Mouse (Mus musculus) midbrain, embryonic 16.5 days (tissue): ENCODE results near the gene Foxq1. TPM values are rescaled to one million over a fixed set of nuclear protein-coding genes. Genes with fewer than 3 reads are reported as not detected.

Experiments
- ATAC-seq: fragments of 200-750 bp; cut with Nextera tagmentation; 2 replicates; pipeline ENCODE4 v1.8.0; 2017; ENCODE audit warnings: moderate TSS enrichment
- H3K27ac ChIP-seq: fragments of 300-500 bp; sonication (generic); 2 replicates; pipeline ENCODE4 v1.5.1; 2014; ENCODE audit warnings: mild to moderate bottlenecking, low read length, mixed read lengths
- H3K27me3 ChIP-seq: fragments of 300-500 bp; sonication (generic); 2 replicates; pipeline ENCODE4 v1.6.1; 2014; ENCODE audit warnings: low read depth, low read length, mixed read lengths; ENCODE audit not compliant: control insufficient read depth, insufficient read depth
- H3K36me3 ChIP-seq: fragments of 300-500 bp; sonication (generic); 2 replicates; pipeline ENCODE4 v1.6.1; 2014; ENCODE audit warnings: mild to moderate bottlenecking, low read length, moderate library complexity, mixed read lengths; ENCODE audit not compliant: control insufficient read depth, insufficient read depth
- H3K4me1 ChIP-seq: fragments of 300-500 bp; sonication (generic); 2 replicates; pipeline ENCODE4 v1.6.1; 2014; ENCODE audit warnings: mild to moderate bottlenecking, low read length, mixed read lengths; ENCODE audit not compliant: control insufficient read depth, insufficient read depth
- H3K4me2 ChIP-seq: fragments of 300-500 bp; sonication (generic); 2 replicates; pipeline ENCODE4 v1.6.1; 2014; ENCODE audit warnings: mild to moderate bottlenecking, low read length, mixed read lengths
- H3K4me3 ChIP-seq: fragments of 300-500 bp; sonication (generic); 2 replicates; pipeline ENCODE4 v1.5.1; 2014; ENCODE audit warnings: low read depth, mild to moderate bottlenecking, low read length, moderate library complexity, mixed read lengths
- H3K9ac ChIP-seq: fragments of 300-500 bp; sonication (generic); 2 replicates; pipeline ENCODE4 v1.6.1; 2014; ENCODE audit warnings: low read depth, low read length, mixed read lengths
- H3K9me3 ChIP-seq: fragments of 300-500 bp; sonication (generic); replicated peaks from 2 replicates; pipeline ENCODE4 v1.6.1; 2014; ENCODE audit warnings: mild to moderate bottlenecking, low read length, mixed read lengths; ENCODE audit not compliant: control insufficient read depth, poor library complexity, severe bottlenecking
- WGBS: fragments of 180-500 bp; shearing (Covaris S2); extraction: QIAGEN DNeasy Blood & Tissue Kit; methylation state at CpG from one replicate; pipeline ENCODE4 v1.1.7; 2014; 5-methylcytosine and 5-hydroxymethylcytosine counted together
- polyA plus RNA-seq: library from polyadenylated mRNA; unstranded; fragments of >200 nt; fragmentation: Nextera tagmentation; extraction: Ambion mirVana; gene quantifications from 2 replicates; pipeline ENCODE4 v1.2.1, GENCODE M21; 2015

Foxq1 gene
- polyA plus RNA-seq, 1 experiment from 2014 or later = 1.6 TPM

DNA sequence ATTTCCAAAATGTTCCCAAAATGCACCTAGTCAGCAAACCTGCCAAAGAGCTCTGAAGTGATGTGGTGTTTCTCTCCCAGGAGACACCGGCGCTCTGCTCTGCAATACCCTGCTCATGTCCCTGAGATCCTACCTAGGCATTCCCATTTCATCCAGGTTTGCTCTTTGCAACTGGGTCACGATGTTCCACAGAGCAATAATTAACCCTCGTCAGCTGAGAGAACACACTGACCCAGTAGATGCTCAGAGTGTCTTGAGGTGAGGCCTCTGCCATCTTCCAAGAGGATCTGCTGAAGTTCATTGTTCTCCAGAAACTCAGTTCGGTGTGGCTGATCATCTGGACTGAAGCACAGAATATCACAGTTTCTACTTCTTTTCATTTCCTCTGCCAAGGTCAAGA, 12.9 kb upstream of the Foxq1 start:
- Histone ChIP-seq H3K4me3 (no peak overlapping the region), H3K36me3 (no peaks in the 10 kb centered on the region), H3K4me1 (no peaks in the 10 kb centered on the region), H3K9ac (no peak overlapping the region), H3K27me3 (no peaks in the 10 kb centered on the region), H3K27ac (no peak overlapping the region), H3K4me2 (no peak overlapping the region), H3K9me3 (no peaks in the 10 kb centered on the region)
- 95% methylated on average over 5 of the region's 5 CpGs for WGBS
- ATAC-seq = no peak

DNA sequence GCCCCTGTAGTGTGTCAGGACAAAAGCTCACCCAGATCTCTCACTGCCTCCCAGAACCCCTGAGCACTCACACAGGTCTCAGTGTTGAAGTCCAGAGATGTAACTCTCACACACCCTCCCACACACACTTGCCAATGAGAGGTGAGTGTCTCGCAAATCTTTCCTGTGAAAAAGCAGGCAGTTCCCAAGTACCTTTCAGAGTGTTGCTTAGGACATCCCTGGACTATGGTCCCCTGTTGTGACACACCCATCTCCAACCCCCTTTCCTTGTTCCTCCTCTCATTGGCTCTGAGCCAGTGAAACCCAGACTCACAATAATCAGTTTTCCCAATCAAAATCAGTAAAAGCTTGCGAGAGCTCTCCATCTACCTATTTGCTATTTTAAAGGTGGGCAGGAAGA, 9.2 kb upstream of the Foxq1 start:
- H3K9ac ChIP-seq = no peak overlapping the region
- no peak for ATAC-seq
- WGBS = 86% methylated on average over 2 of the region's 2 CpGs
- no peak overlapping the region for H3K4me3 ChIP-seq
- no peaks in the 10 kb centered on the region for H3K27me3 ChIP-seq
- H3K4me1 ChIP-seq = no peaks in the 10 kb centered on the region
- H3K9me3 ChIP-seq = no peaks in the 10 kb centered on the region
- no peak overlapping the region for H3K4me2 ChIP-seq
- H3K27ac ChIP-seq = no peak overlapping the region
- H3K36me3 ChIP-seq = no peaks in the 10 kb centered on the region

GRCm38 (mm10) chr13:31547204-31547603, 8.7 kb upstream of the Foxq1 start:
- Histone ChIP-seq H3K9ac (no peak overlapping the region), H3K9me3 (no peaks in the 10 kb centered on the region), H3K4me2 (no peak overlapping the region), H3K4me1 (no peaks in the 10 kb centered on the region), H3K4me3 (no peak overlapping the region), H3K36me3 (no peaks in the 10 kb centered on the region), H3K27ac (no peak overlapping the region), H3K27me3 (no peaks in the 10 kb centered on the region)
- ATAC-seq = no peak
- WGBS = 86% methylated on average over 3 of the region's 3 CpGs

GRCm38 (mm10) chr13:31547610-31548009, 8.3 kb upstream of the Foxq1 start:
- no peak overlapping the region for H3K4me2 ChIP-seq
- 89% methylated on average over 9 of the region's 9 CpGs for WGBS
- H3K4me1 ChIP-seq = no peaks in the 10 kb centered on the region
- H3K9me3 ChIP-seq = no peaks in the 10 kb centered on the region
- no peak overlapping the region for H3K4me3 ChIP-seq
- H3K36me3 ChIP-seq = no peaks in the 10 kb centered on the region
- no peak overlapping the region for H3K9ac ChIP-seq
- ATAC-seq = no peak
- H3K27me3 ChIP-seq = no peaks in the 10 kb centered on the region
- no peak overlapping the region for H3K27ac ChIP-seq

DNA sequence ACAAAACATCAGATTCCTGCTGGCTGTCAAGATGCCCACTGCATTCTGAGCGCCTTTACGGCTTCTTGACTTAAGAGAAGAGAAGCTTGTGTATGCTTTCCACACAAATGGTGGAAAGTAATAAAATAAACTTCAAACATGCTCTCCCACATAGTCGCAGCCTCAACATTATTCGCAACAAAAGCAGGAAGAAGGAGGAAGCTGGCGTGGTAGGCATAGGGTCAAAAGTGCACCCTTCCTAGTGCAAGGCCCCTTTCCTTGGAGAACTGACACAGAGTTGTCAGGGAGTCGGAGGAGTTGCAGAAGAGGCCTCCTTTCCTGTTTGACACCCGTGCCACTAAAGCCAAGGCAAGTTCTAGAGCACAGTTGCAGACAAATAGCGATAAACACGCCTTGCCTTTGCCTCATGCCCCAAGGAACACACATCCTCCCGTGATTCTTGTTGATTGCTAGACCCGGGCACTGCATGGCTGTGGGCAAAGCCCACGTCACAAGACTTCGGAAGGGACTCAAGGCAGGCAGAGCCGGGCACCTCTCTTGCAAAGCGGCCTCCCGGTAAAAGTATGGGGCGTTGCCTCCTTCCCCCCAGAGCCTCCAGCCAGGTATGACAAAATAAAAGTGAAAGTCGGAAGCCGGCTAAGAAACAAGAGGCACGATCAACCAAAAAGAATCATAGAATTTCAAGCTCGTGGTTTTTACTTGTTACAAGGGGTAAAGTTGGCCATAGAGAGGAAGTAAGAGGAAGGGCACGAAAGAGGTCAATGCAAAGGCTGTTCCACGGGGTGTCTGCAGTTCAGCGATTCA, 1.2 kb downstream of the Foxq1 start:
- peak overlapping the region; percentile 49 for H3K4me3 ChIP-seq
- H3K9ac ChIP-seq = 0 out of 2 replicates have a peak overlapping the region, but pooled peaks have one; percentile 52
- H3K27ac ChIP-seq = no peak overlapping the region
- no peaks in the 10 kb centered on the region for H3K9me3 ChIP-seq
- no peak for ATAC-seq
- peaks cover 25% of the 10 kb centered on the region for H3K4me1 ChIP-seq
- peaks cover 71% of the 10 kb centered on the region for H3K27me3 ChIP-seq
- H3K36me3 ChIP-seq = no peaks in the 10 kb centered on the region
- 8% methylated on average over 24 of the region's 24 CpGs for WGBS
- H3K4me2 ChIP-seq = peak overlapping the region; percentile 100

- H3K36me3 ChIP-seq = no peaks in the 10 kb centered on the region
- peak; percentile 36 for ATAC-seq
- peaks cover 25% of the 10 kb centered on the region for H3K4me1 ChIP-seq
- peaks cover 78% of the 10 kb centered on the region for H3K27me3 ChIP-seq
- H3K9ac ChIP-seq = peak overlapping the region; percentile 52
- peak overlapping the region; percentile 49 for H3K4me3 ChIP-seq
- H3K9me3 ChIP-seq = no peaks in the 10 kb centered on the region
- H3K4me2 ChIP-seq = peak overlapping the region; percentile 100
- no peak overlapping the region for H3K27ac ChIP-seq
- WGBS = under 1% methylated on average over 71 of the region's 73 CpGs
Measured at GRCm38 (mm10) chr13:31557768-31558520, 2.0 kb downstream of the Foxq1 start.

DNA sequence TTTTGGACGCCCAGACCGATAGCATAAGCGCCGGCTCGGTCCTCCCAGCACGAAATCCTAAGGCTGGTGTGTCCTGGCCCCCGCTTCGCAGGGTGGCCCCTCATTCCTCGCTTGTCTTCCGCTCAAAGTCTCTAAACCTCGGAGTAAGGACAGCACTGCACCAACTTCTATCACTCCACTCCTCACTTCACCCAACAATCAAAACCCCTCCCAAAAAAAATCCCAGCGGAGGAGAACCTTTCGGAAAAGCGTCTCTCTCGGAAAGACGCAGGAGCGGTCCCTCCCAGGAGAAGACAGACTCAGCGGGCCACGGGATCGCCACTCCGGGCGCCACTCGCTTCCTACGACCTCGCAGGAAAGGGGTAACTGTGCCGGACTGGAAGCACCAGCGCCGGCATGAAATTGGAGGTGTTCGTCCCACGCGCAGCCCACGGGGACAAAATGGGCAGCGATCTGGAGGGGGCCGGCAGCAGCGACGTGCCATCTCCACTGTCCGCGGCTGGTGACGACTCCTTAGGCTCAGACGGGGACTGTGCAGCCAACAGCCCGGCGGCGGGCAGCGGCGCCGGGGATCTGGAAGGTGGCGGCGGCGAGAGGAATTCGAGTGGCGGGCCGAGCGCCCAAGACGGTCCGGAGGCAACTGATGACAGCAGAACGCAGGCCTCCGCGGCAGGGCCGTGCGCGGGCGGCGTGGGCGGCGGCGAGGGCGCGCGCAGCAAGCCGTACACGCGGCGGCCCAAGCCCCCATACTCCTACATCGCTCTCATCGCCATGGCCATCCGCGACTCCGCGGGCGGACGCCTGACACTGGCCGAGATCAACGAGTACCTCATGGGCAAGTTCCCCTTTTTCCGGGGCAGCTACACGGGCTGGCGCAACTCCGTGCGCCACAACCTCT, 2.8 kb downstream of the Foxq1 start, which contains the start of gene A530084C06Rik:
TSS of gene A530084C06Rik (minus strand) at position 813 of the 898 bp plus-strand sequence.
- ATAC-seq = peak; percentile 68
- peak within 1 kb of the TSS; percentile 47 for H3K27ac ChIP-seq

DNA sequence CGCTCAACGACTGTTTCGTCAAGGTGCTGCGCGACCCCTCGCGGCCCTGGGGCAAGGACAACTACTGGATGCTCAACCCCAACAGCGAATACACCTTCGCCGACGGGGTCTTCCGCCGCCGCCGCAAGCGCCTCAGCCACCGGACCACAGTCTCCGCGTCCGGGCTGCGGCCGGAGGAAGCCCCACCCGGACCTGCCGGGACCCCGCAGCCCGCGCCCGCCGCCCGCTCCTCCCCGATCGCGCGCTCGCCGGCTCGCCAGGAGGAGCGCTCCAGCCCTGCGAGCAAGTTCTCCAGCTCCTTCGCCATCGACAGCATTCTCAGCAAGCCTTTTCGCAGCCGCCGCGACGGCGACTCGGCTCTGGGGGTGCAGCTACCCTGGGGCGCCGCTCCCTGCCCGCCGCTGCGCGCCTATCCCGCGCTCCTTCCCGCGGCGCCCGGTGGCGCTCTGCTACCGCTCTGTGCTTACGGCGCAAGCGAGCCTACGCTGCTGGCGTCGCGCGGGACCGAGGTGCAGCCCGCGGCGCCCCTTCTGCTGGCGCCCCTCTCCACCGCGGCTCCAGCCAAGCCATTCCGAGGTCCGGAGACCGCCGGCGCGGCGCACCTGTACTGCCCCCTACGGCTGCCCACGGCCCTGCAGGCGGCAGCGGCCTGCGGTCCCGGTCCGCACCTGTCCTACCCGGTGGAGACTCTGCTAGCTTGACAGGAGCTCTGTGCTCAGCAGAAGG, 3.6 kb downstream of the Foxq1 start:
- WGBS = under 1% methylated on average over 82 of the region's 92 CpGs
- peaks cover 83% of the 10 kb centered on the region for H3K27me3 ChIP-seq
- peak overlapping the region; percentile 52 for H3K9ac ChIP-seq
- H3K4me1 ChIP-seq = peaks cover 25% of the 10 kb centered on the region
- H3K36me3 ChIP-seq = no peaks in the 10 kb centered on the region
- H3K4me3 ChIP-seq = peak overlapping the region; percentile 49
- H3K27ac ChIP-seq = peak overlapping the region; percentile 47
- H3K4me2 ChIP-seq = peak overlapping the region; percentile 100
- H3K9me3 ChIP-seq = no peaks in the 10 kb centered on the region
- ATAC-seq = peak; percentile 69

More for the DNA sequence above, 2.8 kb downstream of the Foxq1 start, which contains the start of gene A530084C06Rik:
- no peaks in the 10 kb centered on the region for H3K36me3 ChIP-seq
- WGBS = under 1% methylated on average over 81 of the region's 88 CpGs
- H3K9me3 ChIP-seq = no peaks in the 10 kb centered on the region
- peak within 1 kb of the TSS; percentile 52 for H3K9ac ChIP-seq
- H3K27me3 ChIP-seq = peaks cover 82% of the 10 kb centered on the region
- H3K4me1 ChIP-seq = peaks cover 25% of the 10 kb centered on the region
- peak within 1 kb of the TSS; percentile 49 for H3K4me3 ChIP-seq
- H3K4me2 ChIP-seq = peak within 1 kb of the TSS; percentile 100
